Comparison of ENCODE assay signal across 8 mouse cellular contexts in the genomic region with DNA sequence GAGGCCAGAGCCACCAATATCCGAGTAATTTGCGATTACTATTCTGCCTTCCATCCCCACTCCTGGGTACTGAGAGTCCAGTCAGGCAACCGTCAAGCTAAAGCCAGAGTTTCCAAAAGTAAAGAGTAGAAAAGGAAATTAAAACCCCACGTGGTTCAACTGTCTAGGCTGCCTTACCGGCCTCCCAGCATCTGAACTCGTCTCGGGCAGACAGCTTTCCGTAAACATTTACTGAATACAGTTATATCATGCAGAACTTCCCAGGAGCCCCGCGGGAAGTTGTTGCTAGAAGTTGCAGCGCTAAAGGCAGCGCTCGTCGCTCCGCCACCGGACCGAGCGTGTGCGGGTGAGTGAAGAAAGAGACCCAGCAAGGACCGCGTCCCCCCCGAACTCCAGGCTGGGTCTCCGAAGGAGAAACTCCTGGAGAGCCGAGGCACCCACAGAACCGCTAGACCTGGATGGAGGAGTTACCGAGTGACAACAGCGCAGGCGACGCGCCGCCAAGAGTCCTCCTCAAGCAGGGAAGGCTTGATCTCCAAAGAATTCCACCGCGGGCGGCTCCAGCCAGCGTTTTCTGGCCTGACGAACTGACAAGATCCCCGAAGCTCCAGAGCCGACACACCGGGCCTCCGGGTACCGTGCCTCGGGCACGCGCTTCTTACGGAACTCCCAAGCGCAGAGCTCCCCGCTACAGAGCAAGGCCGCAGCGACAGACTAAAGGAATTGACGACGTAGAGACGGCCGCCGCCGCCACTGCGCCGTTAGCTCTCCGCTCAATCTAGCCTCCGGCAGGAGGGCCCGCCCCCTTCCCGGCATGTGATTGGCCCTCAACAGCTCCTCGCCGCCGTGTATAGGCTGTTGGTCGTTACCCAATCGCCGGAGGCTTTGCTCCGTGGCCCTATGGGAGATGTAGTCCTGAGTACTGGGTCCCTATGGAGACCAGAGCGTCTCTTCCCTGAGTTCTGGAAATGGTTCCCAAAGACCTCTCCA. TPM values are rescaled to one million over a fixed set of nuclear protein-coding genes. Genes with fewer than 3 reads are reported as not detected.
DNase-seq lines count a peak whose midpoint lies in the region; ATAC-seq and TF ChIP-seq lines count a peak whose summit lies in the region.

TSS of gene Mtr (minus strand) at position 723 of the 990 bp plus-strand sequence.

- H3K4me2 ChIP-seq in embryonic facial prominence, embryonic 13.5 days, result peak within 1 kb of the TSS; percentile 70
- peak within 1 kb of the TSS; percentile 60 for H3K4me2 ChIP-seq in limb, embryonic 12.5 days
- peak within 1 kb of the TSS; percentile 61 for H3K4me2 ChIP-seq in midbrain, embryonic 15.5 days

- no peaks in the 10 kb centered on the region for H3K9me3 ChIP-seq in embryonic facial prominence, embryonic 13.5 days
- H3K9me3 ChIP-seq in limb, embryonic 12.5 days, result peaks cover 13% of the 10 kb centered on the region; the same call in 1 of the 2 replicates
- no peaks in the 10 kb centered on the region for H3K9me3 ChIP-seq in midbrain, embryonic 15.5 days

- TF ChIP-seq POLR2A in kidney, adult 2 months (IDR thresholded peaks at IDR 0.05; ENCODE audit: low read depth, low read length), result peak; percentile 74
- peak; percentile 81 for TF ChIP-seq POLR2A in spleen, adult 2 months (IDR thresholded peaks at IDR 0.05; ENCODE audit: low read depth, low read length)

- peak within 1 kb of the TSS; percentile 92 for H3K27ac ChIP-seq in embryonic facial prominence, embryonic 13.5 days
- H3K27ac ChIP-seq in kidney, adult 2 months (ENCODE audit: insufficient read depth, low read depth, low read length), result peak within 1 kb of the TSS; percentile 61
- peak within 1 kb of the TSS; percentile 91 for H3K27ac ChIP-seq in limb, embryonic 12.5 days
- H3K27ac ChIP-seq in midbrain, embryonic 15.5 days, result peak within 1 kb of the TSS; percentile 77
- H3K27ac ChIP-seq in spleen, adult 2 months (ENCODE audit: insufficient read depth, low read length), result peak within 1 kb of the TSS; percentile 82

- H3K36me3 ChIP-seq in embryonic facial prominence, embryonic 13.5 days, result 0 out of 2 replicates have a peak, but pooled peaks cover 4% of the 10 kb centered on the region
- H3K36me3 ChIP-seq in kidney, adult 2 months (ENCODE audit: control insufficient read depth, insufficient read depth, low read length), result no peaks in the 10 kb centered on the region
- H3K36me3 ChIP-seq in limb, embryonic 12.5 days, result peaks cover 11% of the 10 kb centered on the region; the same call in 1 of the 2 replicates
- H3K36me3 ChIP-seq in midbrain, embryonic 15.5 days (replicated peaks), result no peaks in the 10 kb centered on the region
- H3K36me3 ChIP-seq in spleen, adult 2 months (ENCODE audit: control insufficient read depth, insufficient read depth, low read length), result peaks cover 1% of the 10 kb centered on the region

- no peaks in the 10 kb centered on the region for H3K27me3 ChIP-seq in embryonic facial prominence, embryonic 13.5 days
- no peaks in the 10 kb centered on the region for H3K27me3 ChIP-seq in kidney, adult 2 months (replicated peaks; ENCODE audit: control insufficient read depth, insufficient read depth, low read length)
- no peaks in the 10 kb centered on the region for H3K27me3 ChIP-seq in limb, embryonic 12.5 days
- H3K27me3 ChIP-seq in midbrain, embryonic 15.5 days (replicated peaks), result no peaks in the 10 kb centered on the region
- H3K27me3 ChIP-seq in spleen, adult 2 months (ENCODE audit: control insufficient read depth, insufficient read depth, low read length), result no peaks in the 10 kb centered on the region

- peak within 1 kb of the TSS; percentile 80 for H3K4me3 ChIP-seq in embryonic facial prominence, embryonic 13.5 days
- peak within 1 kb of the TSS; percentile 67 for H3K4me3 ChIP-seq in kidney, adult 2 months (ENCODE audit: insufficient read depth, low read depth, low read length)
- peak within 1 kb of the TSS; percentile 75 for H3K4me3 ChIP-seq in limb, embryonic 12.5 days (replicated peaks)
- peak within 1 kb of the TSS; percentile 56 for H3K4me3 ChIP-seq in midbrain, embryonic 15.5 days
- peak within 1 kb of the TSS; percentile 92 for H3K4me3 ChIP-seq in spleen, adult 2 months (ENCODE audit: extremely low read depth, insufficient read depth, insufficient read length)

- TF ChIP-seq CTCF in kidney, adult 2 months (conservative IDR thresholded peaks at IDR 0.05; ENCODE audit: insufficient read depth, insufficient read length, low read depth, low read length), result no peak
- TF ChIP-seq CTCF in spleen, adult 2 months (IDR thresholded peaks at IDR 0.05; ENCODE audit: extremely low read depth, insufficient read depth, insufficient read length, insufficient replicate concordance), result no peak

- under 1% methylated on average over 69 of the region's 69 CpGs for WGBS in embryonic facial prominence, embryonic 13.5 days
- under 1% methylated on average over 69 of the region's 69 CpGs for WGBS in kidney, adult 2 months
- WGBS in limb, embryonic 12.5 days, result under 1% methylated on average over 69 of the region's 69 CpGs
- WGBS in midbrain, embryonic 15.5 days, result under 1% methylated on average over 69 of the region's 69 CpGs
- WGBS in spleen, adult 2 months, result under 1% methylated on average over 69 of the region's 69 CpGs

- peak; percentile 100 for ATAC-seq in embryonic facial prominence, embryonic 13.5 days (ENCODE audit: insufficient number of reproducible peaks, insufficient read depth, low FRiP score, low TSS enrichment, low read depth)
- ATAC-seq in limb, embryonic 12.5 days (ENCODE audit: insufficient number of reproducible peaks, insufficient read depth, low FRiP score, low TSS enrichment, low read depth), result peak; percentile 100
- peak; percentile 100 for ATAC-seq in midbrain, embryonic 15.5 days (replicated peaks)

- DNase-seq in 3134 (ENCODE audit: extremely low read depth, insufficient read length, low spot score), result peak; percentile 94
- DNase-seq in adrenal gland, postnatal 36 days, result peak; percentile 97 to 98
- peak; percentile 94 to 98 for DNase-seq in heart, adult 18-20 months
- DNase-seq in kidney, adult 2 months, result peak; percentile 98
- peak; percentile 75 to 95 for DNase-seq in spleen, adult 2 months (ENCODE audit: low read depth in 1 of 2, low spot score in 2 of 2)

- H3K9ac ChIP-seq in embryonic facial prominence, embryonic 13.5 days, result peak within 1 kb of the TSS; percentile 84
- H3K9ac ChIP-seq in limb, embryonic 12.5 days (replicated peaks), result peak within 1 kb of the TSS; percentile 84
- peak within 1 kb of the TSS; percentile 51 for H3K9ac ChIP-seq in midbrain, embryonic 15.5 days

- peaks cover 16% of the 10 kb centered on the region for H3K4me1 ChIP-seq in embryonic facial prominence, embryonic 13.5 days
- peaks cover 9% of the 10 kb centered on the region; the same call in 1 of the 2 replicates for H3K4me1 ChIP-seq in kidney, adult 2 months (ENCODE audit: control insufficient read depth, insufficient read depth, low read length)
- peaks cover 20% of the 10 kb centered on the region for H3K4me1 ChIP-seq in limb, embryonic 12.5 days (replicated peaks)
- peaks cover 13% of the 10 kb centered on the region for H3K4me1 ChIP-seq in midbrain, embryonic 15.5 days
- peaks cover 2% of the 10 kb centered on the region; the same call in 1 of the 2 replicates for H3K4me1 ChIP-seq in spleen, adult 2 months (ENCODE audit: control insufficient read depth, insufficient read depth, insufficient read length)

RNA-seq across cellular contexts. Expression of gene Mtr, which starts in this region (rescaled TPM):
- total RNA-seq in adrenal gland, postnatal 36 days (2021), result 10 to 100 TPM; 20.0 to 20.3 TPM
- polyA plus RNA-seq in embryonic facial prominence, embryonic 13.5 days (2015; fragmentation: Nextera tagmentation; extraction: Ambion mirVana), result 12.6 and 15.5 TPM in 2 replicates
- total RNA-seq in heart, adult 18-20 months (2021), result 100 to 1,000 TPM in 1 of 2 experiments, 10 to 100 TPM in 1; 95.0 to 113 TPM
- polyA plus RNA-seq in kidney, adult 2 months (2012; rRNA removed), result 6.6 and 7.4 TPM in 2 replicates
- polyA plus RNA-seq in limb, embryonic 12.5 days (2016; fragmentation: Nextera tagmentation; extraction: Ambion mirVana), result 24.5 and 25.6 TPM in 2 replicates
- 2.9 and 3.8 TPM in 2 replicates for polyA plus RNA-seq in midbrain, embryonic 15.5 days (2015; fragmentation: Nextera tagmentation; extraction: Ambion mirVana)
- polyA plus RNA-seq in spleen, adult 2 months (2012; rRNA removed), result 7.5 and 7.9 TPM in 2 replicates

Comparison
In these comparisons a context has a peak if more than half of its experiments do, and no peak if none do; other contexts are left out.
1. Peak in every context shown above with its lines: DNase-seq, ATAC-seq, H3K4me3 ChIP-seq and H3K27ac ChIP-seq.
2. RNA of gene Mtr (total RNA-seq): 95.0 to 113 TPM in heart, adult 18-20 months; 20.0 to 20.3 TPM in adrenal gland, postnatal 36 days; every median in the first group is over 4 times any median in the second.